Mouse (Mus musculus) megakaryocyte, embryonic 14.5 days (primary cell): ENCODE results near the gene Slc16a11. TPM values are rescaled to one million over a fixed set of nuclear protein-coding genes. Genes with fewer than 3 reads are reported as not detected.

Experiments used
- H3K27me3 ChIP-seq: replicated peaks from 2 replicates; pipeline ENCODE3; 2012; ENCODE audit warnings: inconsistent platforms
- H3K36me3 ChIP-seq: replicated peaks from 2 replicates; pipeline ENCODE3; 2012; ENCODE audit warnings: low read length, inconsistent platforms, mixed read lengths
- H3K4me1 ChIP-seq: 2 replicates; pipeline ENCODE4 v1.6.1; 2012; ENCODE audit warnings: inconsistent platforms
- H3K4me3 ChIP-seq: replicated peaks from 2 replicates; pipeline ENCODE3; 2012; ENCODE audit warnings: moderate library complexity, mild to moderate bottlenecking, inconsistent platforms
- H3K9me3 ChIP-seq: 2 replicates; pipeline ENCODE4 v1.6.1; 2012; ENCODE audit warnings: inconsistent platforms
- FLI1 ChIP-seq: IDR thresholded peaks from 2 replicates; pipeline ENCODE4 v1.6.1; 2012; ENCODE audit warnings: low read length, inconsistent platforms, mixed read lengths
- GATA1 ChIP-seq: IDR thresholded peaks from 3 replicates; pipeline ENCODE4 v1.6.1; 2012; ENCODE audit warnings: mixed read lengths, low read length, inconsistent platforms, borderline replicate concordance
- polyA plus RNA-seq: library from polyadenylated mRNA; stranded (reverse); fragments of >175 nt; gene quantifications from 2 replicates; pipeline ENCODE4 v1.2.3, GENCODE M21; 2012; ENCODE audit warnings: low replicate concordance; ENCODE audit not compliant: insufficient read depth

The Slc16a11 gene
- polyA plus RNA-seq, 1 experiment: not detected

DNA sequence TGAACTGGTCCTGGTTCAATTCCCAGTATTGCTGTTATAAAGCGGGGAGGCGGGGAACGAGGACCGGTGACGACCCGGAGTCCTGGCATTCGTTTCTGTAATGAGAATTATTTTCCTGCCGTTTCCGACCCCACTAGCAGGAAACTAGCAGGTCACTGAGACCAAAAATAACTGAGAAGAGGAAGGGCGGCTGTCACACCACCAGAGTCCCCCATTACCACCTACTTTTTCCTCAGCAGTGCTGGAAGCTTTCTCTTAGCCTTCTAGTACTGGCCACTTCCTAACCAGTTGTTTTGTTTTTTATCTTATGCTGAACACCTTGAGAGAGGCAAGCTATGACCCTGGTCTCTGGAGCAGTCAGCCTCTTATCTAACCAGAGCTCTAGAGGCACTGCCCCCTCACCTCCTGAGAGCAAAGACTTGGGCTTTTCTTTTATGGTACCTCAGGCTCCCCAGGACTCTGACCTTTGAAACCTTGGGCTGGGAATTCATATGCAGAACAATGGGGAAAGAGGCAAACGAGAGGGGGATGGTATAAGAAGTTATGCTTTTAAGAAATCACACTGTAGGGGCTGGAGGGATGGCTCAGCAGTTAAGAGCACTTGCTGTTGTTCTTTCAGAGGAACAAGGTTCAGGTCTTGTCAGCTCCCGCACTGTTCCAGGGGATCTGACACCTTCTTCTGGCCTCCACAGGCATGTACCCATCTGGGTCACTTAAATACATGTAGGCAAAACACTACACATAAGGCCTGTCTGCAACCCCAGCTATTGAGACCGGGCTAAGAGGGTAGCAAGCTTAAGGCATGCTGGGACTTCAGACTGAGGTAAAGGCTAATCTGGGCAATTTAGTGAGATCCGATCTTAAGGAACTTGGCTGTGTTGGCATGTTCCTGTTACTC lies 9.3 kb downstream of the Slc16a11 start:
- Histone ChIP-seq H3K4me1 (peaks cover 87% of the 10 kb centered on the region), H3K27me3 (peaks cover 7% of the 10 kb centered on the region), H3K4me3 (peak overlapping the region; percentile 93), H3K9me3 (no peaks in the 10 kb centered on the region), H3K36me3 (peaks cover 23% of the 10 kb centered on the region)
- TF ChIP-seq FLI1: no peak
- no peak; the same call in 2 of the 3 replicates for TF ChIP-seq GATA1

DNA sequence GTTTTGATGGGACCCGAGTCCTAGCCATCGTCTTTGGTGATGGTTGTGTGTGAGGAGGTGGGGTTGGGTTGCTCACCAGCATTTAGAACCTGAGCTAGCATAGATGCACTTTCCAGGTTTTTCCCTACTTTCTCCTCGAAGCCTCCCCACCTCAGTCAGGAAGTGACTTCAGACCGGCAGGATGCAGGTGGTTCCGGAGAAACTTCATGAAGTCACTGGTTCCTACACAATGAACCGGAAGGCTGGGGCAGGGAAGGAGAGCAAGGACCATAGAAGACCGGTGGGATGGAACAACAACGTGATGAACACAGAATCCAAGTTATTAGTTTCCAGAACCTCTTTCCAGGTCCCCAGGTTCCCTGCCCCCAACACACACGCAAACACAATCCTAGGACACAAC lies 11.2 kb downstream of the Slc16a11 start:
- Histone ChIP-seq H3K4me1 (peaks cover 92% of the 10 kb centered on the region), H3K36me3 (peaks cover 5% of the 10 kb centered on the region), H3K9me3 (no peaks in the 10 kb centered on the region), H3K27me3 (peaks cover 13% of the 10 kb centered on the region), H3K4me3 (peak overlapping the region; percentile 81)
- TF ChIP-seq FLI1 (peak; percentile 53; the same call in 1 of the 2 replicates), GATA1 (no peak)

- Histone ChIP-seq H3K4me3 (no peak overlapping the region), H3K4me1 (peaks cover 92% of the 10 kb centered on the region), H3K27me3 (peaks cover 28% of the 10 kb centered on the region), H3K9me3 (no peaks in the 10 kb centered on the region), H3K36me3 (no peaks in the 10 kb centered on the region)
- TF ChIP-seq GATA1: no peak
- TF ChIP-seq FLI1: no peak
These were observed 13.4 kb downstream of the Slc16a11 start for GRCm38 (mm10) chr11:70225798-70226601.

DNA sequence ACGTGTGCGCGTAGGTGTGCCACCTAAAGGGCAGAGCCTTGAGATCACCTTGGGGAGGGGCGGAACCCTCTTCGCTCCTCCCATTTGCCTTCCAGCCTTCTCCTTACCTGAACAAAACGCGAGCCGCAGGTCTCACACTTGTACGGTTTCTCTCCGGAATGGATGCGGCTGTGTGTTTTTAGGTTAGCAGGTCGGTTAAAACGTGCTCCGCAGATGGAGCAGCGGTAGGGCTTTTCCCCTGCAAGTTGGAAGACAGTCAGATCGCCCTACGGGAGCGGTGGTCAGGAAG lies 14.0 kb downstream of the Slc16a11 start:
- H3K36me3 ChIP-seq: no peaks in the 10 kb centered on the region
- no peaks in the 10 kb centered on the region for H3K9me3 ChIP-seq
- peaks cover 88% of the 10 kb centered on the region for H3K4me1 ChIP-seq
- TF ChIP-seq GATA1 (no peak), FLI1 (no peak)
- H3K4me3 ChIP-seq: no peak overlapping the region
- H3K27me3 ChIP-seq: peaks cover 28% of the 10 kb centered on the region

- H3K27me3 ChIP-seq: peaks cover 28% of the 10 kb centered on the region
- no peak for TF ChIP-seq FLI1
- no peak for TF ChIP-seq GATA1
- H3K4me1 ChIP-seq: peaks cover 82% of the 10 kb centered on the region
- no peak overlapping the region for H3K4me3 ChIP-seq
- no peaks in the 10 kb centered on the region for H3K36me3 ChIP-seq
- H3K9me3 ChIP-seq: no peaks in the 10 kb centered on the region
These were observed 14.6 kb downstream of the Slc16a11 start for GRCm38 (mm10) chr11:70227126-70227525.

DNA sequence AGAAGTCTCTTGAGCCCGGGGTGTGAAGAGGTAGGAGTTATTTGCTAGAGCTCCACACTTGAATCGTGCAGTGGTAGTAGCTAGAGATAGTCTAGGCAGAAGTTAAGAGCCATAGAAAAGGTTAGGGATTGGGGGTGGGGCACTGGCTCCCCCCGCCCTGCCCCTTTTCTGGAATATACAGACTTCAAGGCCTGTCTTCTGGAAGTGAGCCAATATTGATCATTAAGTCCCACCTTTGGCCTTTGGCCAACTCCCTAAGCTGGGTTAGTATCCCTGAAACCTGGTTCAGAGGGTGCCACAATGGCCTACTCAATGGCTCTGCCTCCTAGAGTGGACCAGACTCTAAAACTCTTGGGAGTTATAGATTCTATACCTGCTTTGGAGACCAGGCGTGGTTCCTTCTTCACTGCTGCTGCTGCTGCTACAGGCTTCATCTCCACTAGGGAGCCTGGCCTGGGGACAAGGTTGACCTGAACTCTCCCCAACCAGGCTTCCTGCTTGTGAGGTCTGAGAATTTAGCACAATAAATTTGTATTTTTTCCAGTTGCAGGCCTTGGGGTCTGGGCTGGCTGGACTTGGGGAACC lies 15.2 kb downstream of the Slc16a11 start:
- Histone ChIP-seq H3K4me1 (peaks cover 82% of the 10 kb centered on the region), H3K4me3 (no peak overlapping the region), H3K36me3 (no peaks in the 10 kb centered on the region), H3K9me3 (no peaks in the 10 kb centered on the region), H3K27me3 (peaks cover 28% of the 10 kb centered on the region)
- TF ChIP-seq GATA1: no peak
- TF ChIP-seq FLI1: no peak

GRCm38 (mm10) chr11:70228828-70229227 lies 16.3 kb downstream of the Slc16a11 start:
- peaks cover 28% of the 10 kb centered on the region for H3K27me3 ChIP-seq
- H3K4me3 ChIP-seq: peak overlapping the region; percentile 89
- TF ChIP-seq GATA1: no peak
- TF ChIP-seq FLI1: no peak
- no peaks in the 10 kb centered on the region for H3K9me3 ChIP-seq
- H3K36me3 ChIP-seq: no peaks in the 10 kb centered on the region
- peaks cover 81% of the 10 kb centered on the region for H3K4me1 ChIP-seq

- peaks cover 28% of the 10 kb centered on the region for H3K27me3 ChIP-seq
- H3K4me3 ChIP-seq: peak within 1 kb of the TSS; percentile 89
- no peak for TF ChIP-seq GATA1
- peaks cover 5% of the 10 kb centered on the region for H3K36me3 ChIP-seq
- H3K9me3 ChIP-seq: no peaks in the 10 kb centered on the region
- peaks cover 81% of the 10 kb centered on the region for H3K4me1 ChIP-seq
These were observed 16.9 kb downstream of the Slc16a11 start, which contains the start of gene Bcl6b for GRCm38 (mm10) chr11:70229260-70230010. Gene Bcl6b (minus strand): TSS chr11:70229798.

DNA sequence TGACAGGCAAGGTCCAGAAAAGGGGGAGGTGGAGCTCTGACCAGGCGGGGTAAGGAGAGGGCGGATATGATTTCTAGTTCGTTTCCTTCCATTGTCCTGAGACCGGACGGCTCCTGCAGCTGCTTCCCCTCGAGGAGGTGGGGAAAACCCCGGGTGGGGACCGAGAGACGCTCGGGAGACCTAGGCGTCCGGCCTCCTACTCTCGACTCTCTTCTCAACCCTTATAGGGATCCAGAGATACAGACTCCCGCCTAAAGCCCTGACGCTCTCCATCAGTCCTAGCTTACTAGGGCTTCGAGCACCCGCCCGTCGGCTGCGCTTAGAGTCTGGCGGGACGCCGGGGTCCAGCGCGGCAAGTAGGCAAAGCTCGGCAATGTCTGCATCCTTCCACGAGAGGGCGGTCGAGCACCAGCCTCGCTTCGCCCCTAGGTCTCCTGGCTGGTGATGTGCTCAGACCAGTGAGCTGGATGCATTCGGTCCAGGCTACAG lies 17.7 kb downstream of the Slc16a11 start:
- TF ChIP-seq GATA1 (no peak), FLI1 (no peak)
- H3K27me3 ChIP-seq: peaks cover 28% of the 10 kb centered on the region
- H3K4me3 ChIP-seq: peak overlapping the region; percentile 89
- H3K9me3 ChIP-seq: no peaks in the 10 kb centered on the region
- H3K4me1 ChIP-seq: peaks cover 82% of the 10 kb centered on the region
- H3K36me3 ChIP-seq: peaks cover 14% of the 10 kb centered on the region
